Mouse (Mus musculus) activated CD4-positive, CD25-positive, alpha-beta regulatory T cell (primary cell): ENCODE measurements around the gene Timm10. TPM values are rescaled to one million over a fixed set of nuclear protein-coding genes. Genes with fewer than 3 reads are reported as not detected.

Experiments
- polyA plus RNA-seq, 2 experiments: library from polyadenylated mRNA; unstranded; fragments of 100-300 nt; shearing (Covaris generic); gene quantifications; one replicate each; pipeline ENCODE4 v1.2.1; 2017

The Timm10 gene
- polyA plus RNA-seq = 10 to 100 TPM; 21.9 to 43.6 TPM

GRCm38 (mm10) chr2:84826488-84827282, at the start of gene Timm10:
Gene Timm10, plus strand, starts transcription at chr2:84826997.

GRCm38 (mm10) chr2:84798493-84798921, 28.3 kb upstream of the Timm10 start, which contains the start of gene Ube2l6:
Gene Ube2l6, plus strand, starts transcription at chr2:84798828.

DNA sequence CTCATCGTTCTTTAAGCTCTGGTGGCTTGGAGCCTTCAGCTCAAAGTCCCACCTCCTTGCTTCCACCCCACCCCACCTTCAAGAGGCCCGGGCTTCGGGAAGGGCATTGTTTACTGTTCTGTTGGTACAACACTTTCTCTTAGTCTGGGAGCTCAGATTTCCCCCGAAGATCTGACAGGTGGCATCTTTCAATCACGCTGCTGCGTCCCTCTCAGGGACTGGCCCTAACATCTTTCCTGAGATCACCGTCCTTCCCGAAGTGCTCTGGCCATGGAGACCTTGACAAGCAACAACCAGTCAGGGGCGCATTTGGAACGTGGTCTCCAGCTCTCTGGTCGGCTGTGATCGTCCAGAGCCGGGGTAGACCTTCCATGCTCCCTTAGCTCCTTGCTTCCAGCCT, 4.2 kb upstream of the Timm10 start, which contains the start of gene Smtnl1:
Gene Smtnl1 (minus strand): TSS at position 101 of the 400 bp plus-strand sequence.

GRCm38 (mm10) chr2:84838593-84838949, 11.8 kb downstream of the Timm10 start, which contains the start of gene Slc43a1:
Gene Slc43a1, plus strand, starts transcription at chr2:84838850.

Other genes with a start within 250 kb of the Timm10 start
- 1 to 10 TPM in 1 of 2 experiments, under 1 TPM in 1; 0.62 to 2.2 TPM for gene Ctnnd1, start 176.2 kb upstream of the Timm10 start, polyA plus RNA-seq
- gene Btbd18, start 167.9 kb upstream of the Timm10 start, polyA plus RNA-seq = under 1 TPM in 1 of 2 experiments, not detected in 1; 0.23 TPM
- 100 to 1,000 TPM; 110 to 128 TPM for gene Selenoh, start 156.2 kb upstream of the Timm10 start, polyA plus RNA-seq
- not detected for gene Gm28635, start 149.0 kb upstream of the Timm10 start, polyA plus RNA-seq
- 10 to 100 TPM; 31.4 to 34.1 TPM for gene Med19, start 148.6 kb upstream of the Timm10 start, polyA plus RNA-seq
- gene Tmx2, start 147.9 kb upstream of the Timm10 start, polyA plus RNA-seq = 10 to 100 TPM; 70.5 to 91.6 TPM
- gene Zdhhc5, start 111.8 kb upstream of the Timm10 start, polyA plus RNA-seq = 10 to 100 TPM; 27.5 to 46.1 TPM
- gene Clp1, start 99.6 kb upstream of the Timm10 start, polyA plus RNA-seq = 10 to 100 TPM; 49.8 to 53.2 TPM
- gene Ypel4, start 92.9 kb upstream of the Timm10 start, polyA plus RNA-seq = 1 to 10 TPM in 1 of 2 experiments, under 1 TPM in 1; 0.31 to 1.1 TPM
- not detected for gene Gm19426, start 83.3 kb upstream of the Timm10 start, polyA plus RNA-seq
- not detected for gene Serping1, start 51.6 kb upstream of the Timm10 start, polyA plus RNA-seq
- 10 to 100 TPM; 23.1 to 71.4 TPM for gene Ube2l6, start 28.2 kb upstream of the Timm10 start, polyA plus RNA-seq
- gene Smtnl1, start 4.3 kb upstream of the Timm10 start, polyA plus RNA-seq = under 1 TPM in 1 of 2 experiments, not detected in 1; 0.16 TPM
- 1 to 10 TPM; 7.3 to 8.2 TPM for gene Slc43a1, start 11.9 kb downstream of the Timm10 start, polyA plus RNA-seq
- not detected for gene Rtn4rl2, start 59.7 kb downstream of the Timm10 start, polyA plus RNA-seq
- 10 to 100 TPM; 10.3 to 15.7 TPM for gene Slc43a3, start 109.6 kb downstream of the Timm10 start, polyA plus RNA-seq
- 1 to 10 TPM; 7.7 to 8.3 TPM for gene Prg2, start 153.5 kb downstream of the Timm10 start, polyA plus RNA-seq
- under 1 TPM; 0.29 to 0.43 TPM for gene Prg3, start 161.2 kb downstream of the Timm10 start, polyA plus RNA-seq
- gene Ssrp1, start 210.2 kb downstream of the Timm10 start, polyA plus RNA-seq = 100 to 1,000 TPM; 162 to 179 TPM
- gene P2rx3, start 210.5 kb downstream of the Timm10 start, polyA plus RNA-seq = 1 to 10 TPM in 1 of 2 experiments, not detected in 1; 2.1 TPM
- 10 to 100 TPM in 1 of 2 experiments, 1 to 10 TPM in 1; 9.3 to 12.7 TPM for gene Tnks1bp1, start 221.0 kb downstream of the Timm10 start, polyA plus RNA-seq